Mouse (Mus musculus) stomach, embryonic 14.5 days (tissue): ENCODE results near the gene Epm2aip1. TPM values are rescaled to one million over a fixed set of nuclear protein-coding genes. Genes with fewer than 3 reads are reported as not detected.

Experiments
- ATAC-seq: fragments of 200-750 bp; cut with Nextera tagmentation; 2 replicates; pipeline ENCODE4 v1.8.0; 2017; ENCODE audit warnings: low read depth, moderate TSS enrichment; ENCODE audit not compliant: insufficient number of reproducible peaks, insufficient read depth, low FRiP score
- H3K27ac ChIP-seq: fragments of 300-500 bp; sonication (generic); 2 replicates; pipeline ENCODE4 v1.5.1; 2014; ENCODE audit warnings: mild to moderate bottlenecking, low read length, moderate library complexity, mixed read lengths
- H3K27me3 ChIP-seq: fragments of 300-500 bp; sonication (generic); 2 replicates; pipeline ENCODE4 v1.6.1; 2014; ENCODE audit warnings: low read length, control low read depth, mixed read lengths; ENCODE audit not compliant: control insufficient read depth, insufficient read depth
- H3K36me3 ChIP-seq: fragments of 300-500 bp; sonication (generic); 2 replicates; pipeline ENCODE4 v1.6.1; 2014; ENCODE audit warnings: mild to moderate bottlenecking, control low read depth, low read length, moderate library complexity, mixed read lengths; ENCODE audit not compliant: control insufficient read depth, insufficient read depth
- H3K4me1 ChIP-seq: fragments of 300-500 bp; sonication (generic); 2 replicates; pipeline ENCODE4 v1.6.1; 2014; ENCODE audit warnings: low read length, control low read depth, mixed read lengths; ENCODE audit not compliant: control insufficient read depth, insufficient read depth
- H3K4me2 ChIP-seq: fragments of 300-500 bp; sonication (generic); replicated peaks from 2 replicates; pipeline ENCODE4 v1.6.1; 2014; ENCODE audit warnings: low read depth, low read length, control low read depth
- H3K4me3 ChIP-seq: fragments of 300-500 bp; sonication (generic); 2 replicates; pipeline ENCODE4 v1.5.1; 2014; ENCODE audit warnings: low read depth, low read length, control low read depth
- H3K9ac ChIP-seq: fragments of 300-500 bp; sonication (generic); replicated peaks from 2 replicates; pipeline ENCODE4 v1.6.1; 2014; ENCODE audit warnings: low read depth, mild to moderate bottlenecking, control low read depth, low read length, moderate library complexity, mixed read lengths
- H3K9me3 ChIP-seq: fragments of 300-500 bp; sonication (generic); 2 replicates; pipeline ENCODE4 v1.6.1; 2016; ENCODE audit warnings: low read depth, low read length, control low read depth; ENCODE audit not compliant: control insufficient read depth
- WGBS: fragments of 180-500 bp; shearing (Covaris S2); extraction: QIAGEN DNeasy Blood & Tissue Kit; methylation state at CpG from one replicate; pipeline ENCODE4 v1.1.7; 2014; 5-methylcytosine and 5-hydroxymethylcytosine counted together
- polyA plus RNA-seq: library from polyadenylated mRNA; unstranded; fragments of >200 nt; fragmentation: Nextera tagmentation; extraction: Ambion mirVana; gene quantifications from 2 replicates; pipeline ENCODE4 v1.2.1, GENCODE M21; 2014

Gene Epm2aip1
- polyA plus RNA-seq: 43.7 and 48.2 TPM in 2 replicates

DNA sequence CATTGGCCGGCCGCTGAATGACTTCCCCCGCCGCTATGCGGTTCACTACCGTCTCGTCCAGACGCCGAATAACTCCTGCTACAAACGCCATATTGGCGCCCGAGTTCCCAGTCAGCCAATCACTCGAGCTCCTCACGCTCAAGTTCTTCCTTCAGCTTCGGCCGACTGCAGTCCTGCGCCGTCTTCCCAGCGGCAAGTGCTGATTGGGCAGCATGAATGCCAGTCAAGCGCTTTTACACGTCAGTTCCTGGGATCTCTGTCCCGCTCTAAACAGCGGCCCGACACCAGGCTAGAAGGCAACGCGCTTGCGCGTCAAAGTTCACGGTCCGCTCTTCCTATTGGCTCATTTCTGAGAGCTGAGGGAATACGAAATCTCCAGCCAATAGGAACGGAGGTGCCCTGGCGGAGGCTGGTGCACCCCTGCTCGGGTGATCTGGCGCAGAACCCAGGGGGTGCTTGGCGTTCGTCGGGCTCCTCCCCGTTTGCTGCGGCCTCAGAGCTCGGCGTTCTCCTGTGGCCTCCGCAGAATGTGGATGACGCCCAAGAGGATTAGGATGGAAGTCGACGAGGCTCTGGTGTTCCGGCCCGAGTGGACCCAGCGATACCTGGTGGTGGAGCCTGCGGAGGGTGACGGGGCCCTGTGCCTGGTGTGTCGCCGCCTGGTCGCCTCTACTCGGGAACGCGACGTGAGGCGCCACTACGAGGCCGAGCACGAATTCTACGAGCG, at the start of gene Epm2aip1, which contains the start of gene Mlh1:
TSS of gene Epm2aip1 (plus strand) at position 496 of the 727 bp plus-strand sequence.
TSS of gene Mlh1 (minus strand) at position 358 of the 727 bp plus-strand sequence.
- Histone ChIP-seq H3K27ac (peak within 1 kb of the TSS; percentile 94), H3K4me1 (peaks cover 26% of the 10 kb centered on the region), H3K4me2 (peak within 1 kb of the TSS; percentile 86), H3K9ac (peak within 1 kb of the TSS; percentile 88), H3K27me3 (no peaks in the 10 kb centered on the region), H3K9me3 (no peaks in the 10 kb centered on the region), H3K36me3 (peaks cover 13% of the 10 kb centered on the region; the same call in 1 of the 2 replicates), H3K4me3 (peak within 1 kb of the TSS; percentile 93)
- ATAC-seq: peak; percentile 99
- 0% methylated on average over 64 of the region's 64 CpGs for WGBS

DNA sequence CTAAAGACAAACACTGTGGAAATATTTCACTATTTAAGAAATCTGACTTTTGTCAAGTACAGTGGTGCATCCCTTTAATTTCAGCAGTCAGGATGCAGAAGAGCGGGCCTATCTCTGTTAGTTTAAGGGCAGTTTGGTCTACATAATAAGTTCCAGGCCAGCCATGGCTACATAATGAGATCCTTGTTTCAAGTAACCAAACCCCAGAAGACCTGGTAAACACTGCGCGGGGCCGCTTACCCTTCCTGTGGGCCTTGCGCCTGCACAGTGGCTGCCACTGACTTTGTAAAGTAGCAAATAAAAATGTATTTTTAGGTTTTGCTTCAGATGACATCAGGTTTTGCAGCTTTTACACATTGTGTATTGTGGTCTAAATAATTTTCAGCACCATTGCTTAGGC, 48.3 kb upstream of the Epm2aip1 start:
- Histone ChIP-seq H3K9ac (no peak overlapping the region), H3K4me2 (no peak overlapping the region), H3K36me3 (peaks cover 26% of the 10 kb centered on the region), H3K27me3 (no peaks in the 10 kb centered on the region), H3K4me3 (no peak overlapping the region), H3K9me3 (no peaks in the 10 kb centered on the region), H3K4me1 (no peaks in the 10 kb centered on the region), H3K27ac (no peak overlapping the region)
- no peak for ATAC-seq
- WGBS: 93% methylated on average over 5 of the region's 5 CpGs

- no peak overlapping the region for H3K4me3 ChIP-seq
- ATAC-seq: no peak
- H3K9ac ChIP-seq: no peak overlapping the region
- WGBS: 82% methylated on average over 5 of the region's 5 CpGs
- H3K9me3 ChIP-seq: no peaks in the 10 kb centered on the region
- H3K4me2 ChIP-seq: no peak overlapping the region
- H3K4me1 ChIP-seq: no peaks in the 10 kb centered on the region
- no peaks in the 10 kb centered on the region for H3K27me3 ChIP-seq
- no peak overlapping the region for H3K27ac ChIP-seq
- peaks cover 41% of the 10 kb centered on the region for H3K36me3 ChIP-seq
These were observed 43.3 kb upstream of the Epm2aip1 start for GRCm38 (mm10) chr9:111228446-111228845.

GRCm38 (mm10) chr9:111234701-111235100, 37.0 kb upstream of the Epm2aip1 start:
- Histone ChIP-seq H3K9me3 (no peaks in the 10 kb centered on the region), H3K27ac (no peak overlapping the region), H3K36me3 (peaks cover 46% of the 10 kb centered on the region), H3K4me1 (no peaks in the 10 kb centered on the region), H3K9ac (no peak overlapping the region), H3K4me2 (no peak overlapping the region), H3K4me3 (no peak overlapping the region), H3K27me3 (no peaks in the 10 kb centered on the region)
- WGBS: 89% methylated on average over 9 of the region's 9 CpGs
- ATAC-seq: no peak

GRCm38 (mm10) chr9:111237726-111238125, 34.0 kb upstream of the Epm2aip1 start:
- H3K4me3 ChIP-seq: no peak overlapping the region
- ATAC-seq: no peak
- H3K4me1 ChIP-seq: no peaks in the 10 kb centered on the region
- H3K36me3 ChIP-seq: peaks cover 53% of the 10 kb centered on the region
- no peak overlapping the region for H3K9ac ChIP-seq
- no peak overlapping the region for H3K27ac ChIP-seq
- no peaks in the 10 kb centered on the region for H3K9me3 ChIP-seq
- H3K4me2 ChIP-seq: no peak overlapping the region
- H3K27me3 ChIP-seq: no peaks in the 10 kb centered on the region

DNA sequence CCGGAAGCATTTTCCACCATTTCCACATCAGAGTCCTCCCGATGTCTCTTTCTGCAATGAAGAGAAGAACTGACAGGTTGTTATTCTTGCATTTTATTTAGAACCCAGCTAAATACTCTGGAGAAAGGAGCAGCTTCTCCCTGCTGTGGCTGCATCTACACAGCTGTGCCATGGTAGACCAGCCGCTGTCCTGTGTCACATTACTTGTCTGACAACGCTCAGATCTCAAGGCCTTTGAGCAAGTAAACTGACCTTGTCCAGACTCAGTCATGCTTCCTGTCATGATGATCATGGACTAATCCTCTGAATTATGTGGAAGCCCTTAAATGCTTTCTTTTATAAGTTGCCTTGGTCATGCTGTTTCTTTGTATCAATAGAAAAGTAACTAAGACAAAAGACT, 31.9 kb upstream of the Epm2aip1 start:
- H3K27me3 ChIP-seq: no peaks in the 10 kb centered on the region
- no peak overlapping the region for H3K4me3 ChIP-seq
- H3K4me1 ChIP-seq: no peaks in the 10 kb centered on the region
- H3K4me2 ChIP-seq: no peak overlapping the region
- WGBS: 88% methylated on average over 4 of the region's 4 CpGs
- peaks cover 44% of the 10 kb centered on the region for H3K36me3 ChIP-seq
- H3K27ac ChIP-seq: no peak overlapping the region
- H3K9ac ChIP-seq: no peak overlapping the region
- H3K9me3 ChIP-seq: no peaks in the 10 kb centered on the region
- ATAC-seq: no peak

- WGBS: 81% methylated on average over 6 of the region's 6 CpGs
- H3K4me3 ChIP-seq: no peak overlapping the region
- H3K4me1 ChIP-seq: no peaks in the 10 kb centered on the region
- no peak for ATAC-seq
- no peaks in the 10 kb centered on the region for H3K9me3 ChIP-seq
- no peaks in the 10 kb centered on the region for H3K27me3 ChIP-seq
- H3K4me2 ChIP-seq: no peak overlapping the region
- H3K36me3 ChIP-seq: peaks cover 43% of the 10 kb centered on the region
- H3K27ac ChIP-seq: no peak overlapping the region
- H3K9ac ChIP-seq: no peak overlapping the region
These were observed 28.3 kb upstream of the Epm2aip1 start for GRCm38 (mm10) chr9:111243384-111243783.

DNA sequence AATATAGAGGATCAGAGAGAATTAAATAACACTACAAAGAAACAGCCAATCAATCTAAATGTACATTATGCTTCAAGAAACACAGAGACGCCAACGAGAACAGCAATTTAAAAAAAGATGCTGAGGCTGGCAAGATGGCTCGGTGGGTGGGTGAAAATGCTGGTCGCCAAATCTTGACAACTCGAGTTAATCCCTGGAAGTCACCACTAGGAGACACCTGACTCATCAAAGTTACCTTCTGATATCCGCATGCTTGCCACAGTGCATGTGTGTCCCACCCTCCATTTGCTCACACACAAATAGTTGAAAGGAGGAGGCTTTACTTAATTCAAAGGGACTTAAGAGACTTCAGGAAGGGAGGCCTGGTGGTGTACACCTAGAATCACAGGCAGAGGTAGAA, 26.2 kb upstream of the Epm2aip1 start:
- Histone ChIP-seq H3K36me3 (peaks cover 44% of the 10 kb centered on the region), H3K4me1 (no peaks in the 10 kb centered on the region), H3K27me3 (no peaks in the 10 kb centered on the region), H3K9me3 (no peaks in the 10 kb centered on the region), H3K4me2 (no peak overlapping the region), H3K4me3 (no peak overlapping the region), H3K9ac (no peak overlapping the region), H3K27ac (no peak overlapping the region)
- ATAC-seq: no peak
- WGBS: 79% methylated on average over 6 of the region's 6 CpGs
